Mouse (Mus musculus): ENCODE measurements at regions not wholly inside any gene's neighbourhood (a gene's known extent, or its start where the extent isn't known, plus 50 kb on each side); places are given as distances from the start of the nearest gene placed in this dataset.

DNA sequence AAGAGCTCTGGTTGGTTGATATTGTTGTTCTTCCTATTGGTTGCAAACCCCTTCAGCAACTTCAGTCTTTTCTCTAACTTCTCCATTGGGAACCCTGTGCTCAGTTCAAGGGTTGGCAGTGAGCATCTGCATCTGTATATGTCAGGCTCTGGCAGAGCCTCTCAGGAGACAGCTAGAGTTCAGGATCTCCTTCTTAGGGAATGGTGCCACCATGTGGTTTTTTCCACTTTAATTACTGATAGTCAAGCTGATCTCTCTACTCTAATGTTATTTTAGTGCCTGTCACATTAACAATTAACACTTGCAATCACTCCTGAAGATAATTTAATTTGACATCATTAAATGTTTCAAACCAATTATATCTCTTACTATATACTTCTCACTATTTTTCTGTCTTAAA, 550.4 kb downstream of the Gm597 start:
- no peak for DNase-seq (ENCODE audit: low spot score in 2 of 2)

DNA sequence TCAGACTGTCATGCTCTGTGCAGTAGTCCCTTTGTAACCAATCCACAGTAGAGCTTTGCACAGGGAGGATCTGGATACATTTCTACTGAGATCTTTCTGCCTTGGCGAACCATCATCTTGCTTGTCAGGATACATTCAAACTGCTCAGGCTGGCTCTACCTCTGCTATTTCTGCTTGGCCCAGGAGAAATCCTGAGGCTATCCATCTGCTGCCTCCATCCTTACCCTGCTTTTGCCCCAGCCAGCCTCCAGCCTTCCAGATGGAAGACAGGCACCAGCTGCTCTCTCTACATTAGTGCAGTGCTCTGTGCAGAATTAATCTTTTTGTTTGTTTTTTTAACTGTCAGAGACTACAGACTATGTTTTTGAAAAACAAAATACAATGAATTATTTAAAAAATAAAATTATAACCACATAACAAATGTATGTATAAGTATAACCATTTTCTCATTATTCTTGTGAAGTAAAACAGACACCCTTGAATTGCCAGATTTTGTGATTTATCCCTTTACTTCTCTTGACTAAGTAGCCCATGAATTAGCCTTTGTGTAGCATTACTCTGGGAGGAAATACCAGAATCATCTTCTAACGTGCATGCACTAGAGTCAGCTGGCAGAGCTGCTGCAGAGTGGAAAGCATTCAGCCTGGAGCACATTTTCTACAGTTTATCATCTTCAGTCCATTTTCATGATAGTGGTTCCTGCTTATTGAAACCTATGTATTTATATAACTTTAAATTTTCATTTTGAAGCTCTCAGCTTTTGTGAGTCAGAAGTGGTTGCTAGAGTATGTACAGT, 565.6 kb downstream of the Gm597 start:
- peak; percentile 68 to 71 for DNase-seq (ENCODE audit: low spot score in 2 of 2)

Measured in layer of hippocampus, adult 8-10 months (tissue).